Mouse (Mus musculus): Measurements from ENCODE around the gene Twf2. TPM values are rescaled to one million over a fixed set of nuclear protein-coding genes. Genes with fewer than 3 reads are reported as not detected.

Twf2 gene
- polyA plus RNA-seq, 1 experiment = 54.7 TPM

DNA sequence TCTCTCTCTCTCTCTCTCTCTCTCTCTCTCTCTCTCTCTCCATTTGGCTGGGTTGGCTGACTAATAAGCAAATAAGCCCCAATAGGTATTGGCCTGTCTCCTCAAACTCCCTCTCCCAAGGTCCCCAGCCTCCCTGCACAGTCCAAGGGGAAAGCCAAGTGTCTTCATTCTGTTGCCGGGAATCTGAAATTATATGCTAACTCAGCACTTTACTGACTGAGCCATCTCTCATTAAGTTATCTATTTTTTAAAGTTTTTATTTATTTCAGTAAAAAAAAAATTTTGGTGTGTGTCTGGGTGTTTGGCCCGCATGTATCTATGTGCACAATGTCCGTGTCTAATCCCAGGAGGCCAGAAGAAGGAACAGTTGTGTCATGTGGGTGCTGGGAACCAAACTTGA lies 1.0 kb upstream of the Twf2 start:
- Histone ChIP-seq H3K27me3 (ENCODE audit: control insufficient read depth, insufficient read depth, insufficient read length) (no peaks in the 10 kb centered on the region), H3K79me3 (ENCODE audit: low read depth) (no peaks in the 10 kb centered on the region), H3K79me2 (ENCODE audit: control insufficient read depth, insufficient read depth) (no peaks in the 10 kb centered on the region), H3K36me3 (ENCODE audit: control insufficient read depth, insufficient read depth) (no peaks in the 10 kb centered on the region), H3ac (ENCODE audit: control insufficient read depth, insufficient read length, low read depth) (no peak overlapping the region), H3K4me3 (ENCODE audit: insufficient read depth, poor library complexity, severe bottlenecking) (no peak overlapping the region)
- TF ChIP-seq MYOD1 (IDR thresholded peaks at IDR 0.05; ENCODE audit: control insufficient read depth, insufficient read length, low read depth) = no peak
- no peak for TF ChIP-seq CEBPB (IDR thresholded peaks at IDR 0.05; ENCODE audit: low read depth)
- no peak for TF ChIP-seq USF1 (IDR thresholded peaks at IDR 0.05; ENCODE audit: low read depth)
- TF ChIP-seq CTCF (IDR thresholded peaks at IDR 0.05; ENCODE audit: control insufficient read depth, insufficient read depth, insufficient read length) = no peak
- no peak for TF ChIP-seq FOSL1 (IDR thresholded peaks at IDR 0.05; ENCODE audit: insufficient read depth, low read length, poor library complexity, severe bottlenecking)
- TF ChIP-seq MYOG (IDR thresholded peaks at IDR 0.05; ENCODE audit: control insufficient read depth, extremely low read depth, insufficient read length) = no peak
- TF ChIP-seq MAX (IDR thresholded peaks at IDR 0.05) = no peak

DNA sequence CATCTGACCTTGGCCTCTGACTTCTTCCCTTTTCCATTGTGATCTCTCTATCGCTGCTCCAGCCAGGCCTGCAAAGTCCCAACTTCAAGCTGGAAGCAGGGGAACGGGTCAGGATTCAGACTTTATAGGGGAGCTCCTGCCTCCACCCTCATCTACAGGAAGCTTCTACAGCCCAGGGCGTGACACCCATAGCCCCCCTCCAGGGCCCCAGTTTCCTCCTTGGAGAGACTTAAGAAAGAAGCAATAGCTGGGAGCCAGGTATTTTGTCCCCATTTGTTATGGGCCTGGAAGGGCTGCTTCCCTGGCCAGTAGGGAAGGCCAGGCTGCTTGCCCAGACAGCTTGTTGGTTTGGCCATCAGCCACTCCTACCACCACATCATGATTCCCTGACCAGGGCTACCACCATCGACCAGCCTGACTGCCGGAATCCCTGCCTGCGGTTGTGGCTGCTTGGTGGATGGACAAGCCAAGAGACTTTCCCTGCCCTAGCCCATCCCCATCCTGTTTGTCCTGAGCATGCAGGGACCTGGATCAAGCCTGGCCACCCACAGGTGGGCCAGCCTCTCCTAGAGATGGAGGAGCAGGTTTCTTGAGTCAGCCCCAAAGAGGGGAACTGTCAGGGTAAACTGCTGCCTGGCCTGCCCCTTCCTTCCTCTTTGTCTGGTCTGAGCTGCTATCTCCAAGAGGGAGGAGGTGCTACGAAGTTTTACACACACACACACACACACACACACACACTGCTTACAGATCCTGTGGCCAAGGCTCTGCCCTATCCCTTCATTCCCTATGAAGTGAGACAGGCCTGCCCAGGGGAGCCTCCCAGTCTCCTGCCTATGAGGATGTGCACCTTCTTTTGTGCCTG lies 1.3 kb downstream of the Twf2 start:
- Histone ChIP-seq H3K27me3 (ENCODE audit: control insufficient read depth, insufficient read depth, insufficient read length) (no peaks in the 10 kb centered on the region), H3K79me2 (ENCODE audit: control insufficient read depth, insufficient read depth) (no peaks in the 10 kb centered on the region), H3ac (ENCODE audit: control insufficient read depth, insufficient read length, low read depth) (no peak overlapping the region), H3K4me3 (ENCODE audit: insufficient read depth, poor library complexity, severe bottlenecking) (no peak overlapping the region), H3K36me3 (ENCODE audit: control insufficient read depth, insufficient read depth) (no peaks in the 10 kb centered on the region), H3K79me3 (ENCODE audit: low read depth) (no peaks in the 10 kb centered on the region)
- TF ChIP-seq USF1 (IDR thresholded peaks at IDR 0.05; ENCODE audit: low read depth) (no peak), FOSL1 (IDR thresholded peaks at IDR 0.05; ENCODE audit: insufficient read depth, low read length, poor library complexity, severe bottlenecking) (no peak), MYOG (IDR thresholded peaks at IDR 0.05; ENCODE audit: control insufficient read depth, extremely low read depth, insufficient read length) (no peak), CTCF (IDR thresholded peaks at IDR 0.05; ENCODE audit: control insufficient read depth, insufficient read depth, insufficient read length) (no peak), MAX (IDR thresholded peaks at IDR 0.05) (no peak), MYOD1 (IDR thresholded peaks at IDR 0.05; ENCODE audit: control insufficient read depth, insufficient read length, low read depth) (no peak)

DNA sequence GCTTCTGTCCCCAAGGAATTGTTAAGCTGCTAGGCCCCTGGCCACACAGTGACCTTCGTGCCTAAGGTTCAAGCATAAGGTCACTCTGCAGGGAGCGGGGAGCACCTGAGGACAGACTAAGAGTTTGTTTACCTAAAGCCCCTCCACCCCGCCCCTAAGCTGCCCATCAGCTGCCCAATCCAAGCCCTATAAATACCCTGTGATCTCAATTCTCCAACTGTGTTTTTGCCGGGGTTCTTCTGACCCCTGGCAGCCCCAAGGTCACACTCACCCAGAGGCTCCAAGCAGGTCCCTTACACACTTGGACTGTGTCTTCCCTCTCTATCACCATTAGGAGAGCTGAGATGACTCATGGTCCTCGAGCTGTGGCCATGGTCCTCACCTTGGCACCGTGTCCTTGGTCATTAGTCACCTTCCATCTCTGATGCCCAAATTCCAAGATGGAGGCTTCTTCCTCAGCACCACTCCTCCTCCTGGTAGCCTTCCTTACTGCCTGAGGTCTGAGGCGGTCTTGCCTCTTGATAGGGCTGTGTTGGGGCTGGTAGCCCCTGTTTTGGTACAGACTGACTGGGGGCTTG lies 2.9 kb downstream of the Twf2 start:
- Histone ChIP-seq H3K79me2 (ENCODE audit: control insufficient read depth, insufficient read depth) (no peaks in the 10 kb centered on the region), H3K27me3 (ENCODE audit: control insufficient read depth, insufficient read depth, insufficient read length) (no peaks in the 10 kb centered on the region), H3K36me3 (ENCODE audit: control insufficient read depth, insufficient read depth) (no peaks in the 10 kb centered on the region), H3ac (ENCODE audit: control insufficient read depth, insufficient read length, low read depth) (no peak overlapping the region), H3K79me3 (ENCODE audit: low read depth) (no peaks in the 10 kb centered on the region), H3K4me3 (ENCODE audit: insufficient read depth, poor library complexity, severe bottlenecking) (no peak overlapping the region)
- no peak for TF ChIP-seq MYOD1 (IDR thresholded peaks at IDR 0.05; ENCODE audit: control insufficient read depth, insufficient read length, low read depth)
- TF ChIP-seq USF1 (IDR thresholded peaks at IDR 0.05; ENCODE audit: low read depth) = no peak
- no peak for TF ChIP-seq MYOG (IDR thresholded peaks at IDR 0.05; ENCODE audit: control insufficient read depth, extremely low read depth, insufficient read length)

DNA sequence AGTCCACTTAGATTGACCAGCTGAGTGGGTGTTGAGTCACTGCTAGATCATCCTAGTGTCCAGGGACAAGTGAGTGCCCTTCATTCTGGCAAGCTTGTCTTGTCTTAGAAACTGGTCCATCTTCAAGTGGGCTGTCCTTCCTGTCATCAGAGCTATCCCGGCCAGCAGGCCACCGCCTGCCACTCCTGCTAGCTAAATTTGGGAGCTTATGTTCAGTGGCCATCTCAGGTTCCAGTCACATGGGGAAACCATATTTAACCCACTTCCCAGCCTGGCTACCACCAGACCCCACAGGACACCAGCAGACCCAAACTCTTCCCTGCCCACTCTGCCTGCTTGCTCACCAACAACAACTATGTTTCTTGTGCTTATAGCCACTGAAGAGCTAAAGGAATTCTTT lies 3.6 kb downstream of the Twf2 start:
- Histone ChIP-seq H3K79me3 (ENCODE audit: low read depth) (no peaks in the 10 kb centered on the region), H3K36me3 (ENCODE audit: control insufficient read depth, insufficient read depth) (no peaks in the 10 kb centered on the region), H3K79me2 (ENCODE audit: control insufficient read depth, insufficient read depth) (no peaks in the 10 kb centered on the region), H3K27me3 (ENCODE audit: control insufficient read depth, insufficient read depth, insufficient read length) (no peaks in the 10 kb centered on the region), H3ac (ENCODE audit: control insufficient read depth, insufficient read length, low read depth) (no peak overlapping the region), H3K4me3 (ENCODE audit: insufficient read depth, poor library complexity, severe bottlenecking) (no peak overlapping the region)
- TF ChIP-seq CTCF (IDR thresholded peaks at IDR 0.05; ENCODE audit: control insufficient read depth, insufficient read depth, insufficient read length) = no peak
- TF ChIP-seq USF1 (IDR thresholded peaks at IDR 0.05; ENCODE audit: low read depth) = peak; percentile 54

DNA sequence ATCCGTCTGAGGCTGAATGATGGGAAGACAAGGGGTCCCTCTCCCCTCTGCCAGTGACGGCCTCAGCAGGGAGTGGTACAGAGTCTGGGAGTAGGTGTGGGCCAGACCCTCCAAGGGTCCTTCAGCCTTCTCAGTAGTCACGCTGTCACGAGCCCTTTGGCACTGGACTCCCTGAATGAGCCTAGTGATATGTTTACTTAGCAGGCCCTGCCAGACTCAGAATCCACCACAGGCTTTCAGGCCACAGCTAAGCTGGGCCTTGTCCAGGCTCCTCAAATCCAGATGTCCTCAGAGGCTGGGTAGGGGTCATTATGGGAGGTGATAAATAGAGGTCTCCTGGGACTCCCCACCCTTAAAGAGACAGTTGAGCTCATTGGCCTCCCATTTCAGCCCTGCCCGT lies 5.3 kb downstream of the Twf2 start:
- Histone ChIP-seq H3K79me3 (ENCODE audit: low read depth) (no peaks in the 10 kb centered on the region), H3ac (ENCODE audit: control insufficient read depth, insufficient read length, low read depth) (no peak overlapping the region), H3K36me3 (ENCODE audit: control insufficient read depth, insufficient read depth) (peaks cover 6% of the 10 kb centered on the region), H3K27me3 (ENCODE audit: control insufficient read depth, insufficient read depth, insufficient read length) (no peaks in the 10 kb centered on the region), H3K4me3 (ENCODE audit: insufficient read depth, poor library complexity, severe bottlenecking) (no peak overlapping the region), H3K79me2 (ENCODE audit: control insufficient read depth, insufficient read depth) (no peaks in the 10 kb centered on the region)
- TF ChIP-seq CEBPB (IDR thresholded peaks at IDR 0.05; ENCODE audit: low read depth) = no peak
- TF ChIP-seq MAX (IDR thresholded peaks at IDR 0.05) = no peak
- TF ChIP-seq USF1 (IDR thresholded peaks at IDR 0.05; ENCODE audit: low read depth) = no peak
- no peak for TF ChIP-seq MYOG (IDR thresholded peaks at IDR 0.05; ENCODE audit: control insufficient read depth, extremely low read depth, insufficient read length)
- no peak for TF ChIP-seq FOSL1 (IDR thresholded peaks at IDR 0.05; ENCODE audit: insufficient read depth, low read length, poor library complexity, severe bottlenecking)
- no peak for TF ChIP-seq CTCF (IDR thresholded peaks at IDR 0.05; ENCODE audit: control insufficient read depth, insufficient read depth, insufficient read length)
- TF ChIP-seq MYOD1 (IDR thresholded peaks at IDR 0.05; ENCODE audit: control insufficient read depth, insufficient read length, low read depth) = no peak

DNA sequence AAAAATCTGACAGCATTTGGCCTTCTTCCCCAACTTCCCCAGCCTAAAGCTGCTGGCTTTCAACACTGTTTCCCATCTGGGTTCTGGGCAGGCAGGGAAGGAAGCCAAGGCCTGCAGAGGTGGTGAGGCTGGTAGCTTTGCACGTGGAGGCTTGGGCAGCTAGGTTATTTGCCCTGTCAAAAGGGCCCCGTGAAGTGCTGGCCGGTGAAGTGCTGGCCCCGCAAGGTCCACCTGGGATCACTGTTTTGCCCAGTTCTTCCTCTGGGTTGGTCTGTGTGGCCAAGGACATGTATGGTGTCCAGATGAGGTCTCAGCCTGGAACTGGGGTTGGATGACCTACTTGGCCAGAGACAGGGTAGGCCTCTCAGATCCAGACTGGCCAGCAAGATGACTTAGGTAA lies 7.0 kb downstream of the Twf2 start:
- peaks cover 7% of the 10 kb centered on the region for H3K36me3 ChIP-seq (ENCODE audit: control insufficient read depth, insufficient read depth)
- no peak overlapping the region for H3ac ChIP-seq (ENCODE audit: control insufficient read depth, insufficient read length, low read depth)
- no peaks in the 10 kb centered on the region for H3K79me2 ChIP-seq (ENCODE audit: control insufficient read depth, insufficient read depth)
- H3K79me3 ChIP-seq (ENCODE audit: low read depth) = no peaks in the 10 kb centered on the region
- H3K27me3 ChIP-seq (ENCODE audit: control insufficient read depth, insufficient read depth, insufficient read length) = no peaks in the 10 kb centered on the region
- H3K4me3 ChIP-seq (ENCODE audit: insufficient read depth, poor library complexity, severe bottlenecking) = no peak overlapping the region
- TF ChIP-seq MYOD1 (IDR thresholded peaks at IDR 0.05; ENCODE audit: control insufficient read depth, insufficient read length, low read depth) = no peak
- no peak for TF ChIP-seq CTCF (IDR thresholded peaks at IDR 0.05; ENCODE audit: control insufficient read depth, insufficient read depth, insufficient read length)
- no peak for TF ChIP-seq MAX (IDR thresholded peaks at IDR 0.05)
- no peak for TF ChIP-seq MYOG (IDR thresholded peaks at IDR 0.05; ENCODE audit: control insufficient read depth, extremely low read depth, insufficient read length)
- TF ChIP-seq USF1 (IDR thresholded peaks at IDR 0.05; ENCODE audit: low read depth) = no peak
- TF ChIP-seq CEBPB (IDR thresholded peaks at IDR 0.05; ENCODE audit: low read depth) = no peak
- no peak for TF ChIP-seq FOSL1 (IDR thresholded peaks at IDR 0.05; ENCODE audit: insufficient read depth, low read length, poor library complexity, severe bottlenecking)

Measured in C2C12 (cell line).